Mouse (Mus musculus) limb, embryonic 14.5 days (tissue): ENCODE measurements around the gene Bhlhe41. TPM values are rescaled to one million over a fixed set of nuclear protein-coding genes. Genes with fewer than 3 reads are reported as not detected.
A peak's percentile ranks its signal among the peaks of the same experiment; 100 is the strongest.

ENCODE experiments used
- ATAC-seq: fragments of 200-750 bp; cut with Nextera tagmentation; 2 replicates; pipeline ENCODE4 v1.8.0; 2017; ENCODE audit warnings: low read depth, moderate number of reproducible peaks, moderate TSS enrichment; ENCODE audit not compliant: low FRiP score
- DNase-seq: peaks from one replicate; pipeline ENCODE4 v3.0.0-alpha.2; 2015; ENCODE audit warnings: low spot score
- H3K27ac ChIP-seq: fragments of 300-500 bp; sonication (generic); replicated peaks from 2 replicates; pipeline ENCODE4 v1.5.1; 2014; ENCODE audit warnings: low read depth, mild to moderate bottlenecking, low read length, moderate library complexity, mixed read lengths
- H3K27me3 ChIP-seq: fragments of 300-500 bp; sonication (generic); 2 replicates; pipeline ENCODE4 v1.6.1; 2014; ENCODE audit warnings: low read length, mixed read lengths; ENCODE audit not compliant: control insufficient read depth, insufficient read depth
- H3K36me3 ChIP-seq: fragments of 300-500 bp; sonication (generic); 2 replicates; pipeline ENCODE4 v1.6.1; 2014; ENCODE audit warnings: mild to moderate bottlenecking, low read length, moderate library complexity, mixed read lengths; ENCODE audit not compliant: control insufficient read depth, insufficient read depth
- H3K4me1 ChIP-seq: fragments of 300-500 bp; sonication (generic); 2 replicates; pipeline ENCODE4 v1.6.1; 2014; ENCODE audit warnings: antibody characterized with exemption, low read length, mixed read lengths; ENCODE audit not compliant: control insufficient read depth, insufficient read depth
- H3K4me2 ChIP-seq: fragments of 300-500 bp; sonication (generic); replicated peaks from 2 replicates; pipeline ENCODE4 v1.6.1; 2014; ENCODE audit warnings: low read depth, mild to moderate bottlenecking, low read length, moderate library complexity; ENCODE audit not compliant: severe bottlenecking
- H3K4me3 ChIP-seq: fragments of 300-500 bp; sonication (generic); replicated peaks from 2 replicates; pipeline ENCODE4 v1.5.1; 2014; ENCODE audit warnings: low read length
- H3K9ac ChIP-seq: fragments of 300-500 bp; sonication (generic); 2 replicates; pipeline ENCODE4 v1.6.1; 2014; ENCODE audit warnings: mild to moderate bottlenecking, low read depth, low read length, moderate library complexity; ENCODE audit not compliant: severe bottlenecking
- H3K9me3 ChIP-seq: fragments of 300-500 bp; sonication (generic); 2 replicates; pipeline ENCODE4 v1.6.1; 2016; ENCODE audit warnings: low read length; ENCODE audit not compliant: control insufficient read depth
- POLR2A ChIP-seq: fragments of 200-500 bp; IDR thresholded peaks from 2 replicates; pipeline ENCODE4 v1.8.0; 2012; ENCODE audit warnings: inconsistent platforms, mild to moderate bottlenecking, moderate library complexity, borderline replicate concordance; ENCODE audit not compliant: insufficient read depth, insufficient read length; ENCODE audit errors: extremely low read depth
- WGBS: fragments of 180-500 bp; shearing (Covaris S2); extraction: QIAGEN DNeasy Blood & Tissue Kit; methylation state at CpG from one replicate; pipeline ENCODE4 v1.1.7; 2014; 5-methylcytosine and 5-hydroxymethylcytosine counted together
- polyA plus RNA-seq, 2 experiments: library from polyadenylated mRNA; depleted of rRNA in 1 of 2; stranded (reverse) in 1 of 2; unstranded in 1 of 2; fragments of >200 nt; fragmentation: Nextera tagmentation in 1 of 2; extraction: Ambion mirVana in 1 of 2; gene quantifications; 2 replicates each; pipeline versions ENCODE4 v1.2.1 to v1.2.3; 2012 to 2014

Bhlhe41 gene
- polyA plus RNA-seq, 2 experiments = 2.0 to 2.8 TPM

- WGBS = 78% methylated on average over 9 of the region's 9 CpGs
- DNase-seq (no peak), ATAC-seq (no peak)
- H3K9ac ChIP-seq = no peak overlapping the region
- peaks cover 14% of the 10 kb centered on the region for H3K4me1 ChIP-seq
- no peaks in the 10 kb centered on the region for H3K9me3 ChIP-seq
- H3K27me3 ChIP-seq = peaks cover 46% of the 10 kb centered on the region
- H3K4me2 ChIP-seq = 0 out of 2 replicates have a peak overlapping the region, but pooled peaks have one; percentile 100
- H3K36me3 ChIP-seq = no peaks in the 10 kb centered on the region
- peak overlapping the region; percentile 64; the same call in 1 of the 2 replicates for H3K4me3 ChIP-seq
- TF ChIP-seq POLR2A = no peak
- no peak overlapping the region for H3K27ac ChIP-seq
These were observed 3.7 kb downstream of the Bhlhe41 start for GRCm38 (mm10) chr6:145861462-145862227.

GRCm38 (mm10) chr6:145860350-145860749, 5.0 kb downstream of the Bhlhe41 start:
- H3K9ac ChIP-seq = no peak overlapping the region
- no peak for TF ChIP-seq POLR2A
- ATAC-seq (no peak), DNase-seq (no peak)
- WGBS = 55% methylated on average over 2 of the region's 2 CpGs
- no peak overlapping the region for H3K27ac ChIP-seq
- no peaks in the 10 kb centered on the region for H3K36me3 ChIP-seq
- H3K4me2 ChIP-seq = no peak overlapping the region
- peaks cover 36% of the 10 kb centered on the region for H3K27me3 ChIP-seq
- H3K4me3 ChIP-seq = no peak overlapping the region
- H3K9me3 ChIP-seq = no peaks in the 10 kb centered on the region
- peaks cover 16% of the 10 kb centered on the region; the same call in 1 of the 2 replicates for H3K4me1 ChIP-seq

GRCm38 (mm10) chr6:145858414-145858813, 6.9 kb downstream of the Bhlhe41 start:
- DNase-seq = no peak
- peaks cover 13% of the 10 kb centered on the region; the same call in 1 of the 2 replicates for H3K4me1 ChIP-seq
- H3K27ac ChIP-seq = no peak overlapping the region
- no peaks in the 10 kb centered on the region for H3K36me3 ChIP-seq
- H3K9me3 ChIP-seq = no peaks in the 10 kb centered on the region
- H3K27me3 ChIP-seq = peaks cover 19% of the 10 kb centered on the region
- H3K9ac ChIP-seq = no peak overlapping the region
- no peak overlapping the region for H3K4me3 ChIP-seq
- TF ChIP-seq POLR2A = no peak
- 49% methylated on average over 8 of the region's 8 CpGs for whole genome bisulfite sequencing
- no peak overlapping the region for H3K4me2 ChIP-seq
- no peak for ATAC-seq

GRCm38 (mm10) chr6:145857428-145857827, 7.9 kb downstream of the Bhlhe41 start:
- Histone ChIP-seq H3K27ac (no peak overlapping the region), H3K27me3 (peaks cover 10% of the 10 kb centered on the region), H3K4me2 (no peak overlapping the region), H3K4me3 (no peak overlapping the region), H3K36me3 (no peaks in the 10 kb centered on the region), H3K9ac (no peak overlapping the region), H3K4me1 (0 out of 2 replicates have a peak, but pooled peaks cover 9% of the 10 kb centered on the region), H3K9me3 (no peaks in the 10 kb centered on the region)
- WGBS = 86% methylated on average over 7 of the region's 7 CpGs
- DNase-seq (no peak), ATAC-seq (no peak)
- TF ChIP-seq POLR2A = no peak

GRCm38 (mm10) chr6:145855720-145856551, 9.4 kb downstream of the Bhlhe41 start:
- ATAC-seq (peak; percentile 92), DNase-seq (peak; percentile 89)
- peak overlapping the region; percentile 23; the same call in 1 of the 2 replicates for H3K4me3 ChIP-seq
- H3K9ac ChIP-seq = no peak overlapping the region
- H3K9me3 ChIP-seq = no peaks in the 10 kb centered on the region
- H3K4me2 ChIP-seq = peak overlapping the region; percentile 35
- H3K27me3 ChIP-seq = 0 out of 2 replicates have a peak, but pooled peaks cover 5% of the 10 kb centered on the region
- H3K4me1 ChIP-seq = 0 out of 2 replicates have a peak, but pooled peaks cover 9% of the 10 kb centered on the region
- 6% methylated on average over 27 of the region's 28 CpGs for WGBS
- TF ChIP-seq POLR2A = no peak
- no peaks in the 10 kb centered on the region for H3K36me3 ChIP-seq
- peak overlapping the region; percentile 39 for H3K27ac ChIP-seq
